ENCODE assay signal across 8 mouse cellular contexts in the genomic region with DNA sequence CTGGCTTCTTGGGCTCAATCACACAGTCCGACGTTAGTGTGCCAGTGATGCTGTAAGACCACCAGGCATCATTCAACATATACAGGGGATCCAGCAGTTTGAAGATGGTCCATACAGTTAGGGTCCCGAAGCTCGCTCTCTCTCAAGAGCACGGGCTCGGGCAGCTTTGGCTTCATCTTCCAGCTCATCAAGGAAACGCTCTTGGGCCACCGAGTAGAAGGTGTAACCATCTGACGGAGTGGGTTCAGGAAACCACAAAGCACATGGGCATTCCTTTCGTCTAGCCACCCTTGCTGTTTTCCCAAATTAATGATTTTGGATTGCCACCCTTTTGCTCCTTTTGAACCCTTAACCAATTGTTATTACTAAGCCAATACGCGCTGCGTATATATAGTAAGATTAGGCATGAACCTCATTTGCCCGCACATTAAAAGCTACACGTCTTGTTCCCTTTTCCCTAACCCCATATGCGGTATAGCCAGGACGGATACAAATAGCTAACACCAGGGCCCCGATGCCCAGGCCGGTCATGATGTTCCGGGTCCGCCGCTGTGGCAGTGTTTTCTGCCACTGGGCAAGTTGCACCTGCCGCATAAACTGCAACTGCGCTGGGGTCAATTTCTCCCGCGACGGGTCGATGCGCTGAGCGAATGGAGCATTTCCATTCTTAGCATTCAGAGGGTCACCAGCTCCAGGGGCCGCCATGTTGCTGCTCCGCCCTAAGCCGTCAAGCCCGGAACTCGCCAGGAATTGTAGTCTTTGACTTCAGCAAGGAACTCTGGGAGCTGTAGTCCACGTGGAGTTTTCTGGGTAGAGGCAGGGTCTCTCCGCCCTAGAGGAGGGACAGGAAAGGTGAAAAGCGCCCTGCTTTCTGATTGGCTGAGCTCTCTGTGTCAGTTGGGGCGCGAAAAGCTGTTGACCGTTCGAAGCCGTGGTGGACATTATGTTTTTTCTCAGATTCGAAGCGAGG. TPM values are rescaled to one million over a fixed set of nuclear protein-coding genes. Genes with fewer than 3 reads are reported as not detected.
DNase-seq lines count a peak whose midpoint lies in the region; ATAC-seq and TF ChIP-seq lines count a peak whose summit lies in the region.

A gene (plus strand): TSS at position 790 of the 970 bp plus-strand sequence.
A gene (minus strand): TSS at position 892 of the 970 bp plus-strand sequence.

- DNase-seq in CD4-positive helper T cell, adult 2 months (ENCODE audit: low read depth, low spot score): peak; percentile 88
- DNase-seq in brain, adult 2 months (ENCODE audit: low read depth, low spot score): peak; percentile 98
- peak; percentile 97 for DNase-seq in heart, embryonic 10.5 days (ENCODE audit: low spot score)
- peak; percentile 96 for DNase-seq in limb, embryonic 14.5 days (ENCODE audit: low spot score)
- DNase-seq in spleen, postnatal 10 days (ENCODE audit: low spot score in 2 of 2): peak; percentile 73 to 85

- no peaks in the 10 kb centered on the region for H3K9me3 ChIP-seq in heart, embryonic 10.5 days
- no peaks in the 10 kb centered on the region for H3K9me3 ChIP-seq in kidney, embryonic 14.5 days (ENCODE audit: control insufficient read depth, low read length)
- H3K9me3 ChIP-seq in limb, embryonic 14.5 days (ENCODE audit: control insufficient read depth, low read length): no peaks in the 10 kb centered on the region
- H3K9me3 ChIP-seq in midbrain, embryonic 16.5 days (replicated peaks; ENCODE audit: control insufficient read depth, low read length, poor library complexity, severe bottlenecking): no peaks in the 10 kb centered on the region

- no peak for TF ChIP-seq CTCF in embryonic fibroblast, embryonic 13.5 days (IDR thresholded peaks at IDR 0.05; ENCODE audit: borderline replicate concordance, insufficient read depth, low read length)

- peaks cover 25% of the 10 kb centered on the region for H3K27me3 ChIP-seq in heart, embryonic 10.5 days (ENCODE audit: insufficient read depth, poor library complexity, severe bottlenecking)
- no peaks in the 10 kb centered on the region for H3K27me3 ChIP-seq in kidney, embryonic 14.5 days (ENCODE audit: control insufficient read depth, insufficient read depth, low read length)
- H3K27me3 ChIP-seq in limb, embryonic 14.5 days (ENCODE audit: control insufficient read depth, insufficient read depth, low read length): no peaks in the 10 kb centered on the region
- H3K27me3 ChIP-seq in midbrain, embryonic 16.5 days (ENCODE audit: control insufficient read depth, insufficient read depth, low read depth, low read length): no peaks in the 10 kb centered on the region

- peak within 1 kb of the TSS; percentile 52 for H3K9ac ChIP-seq in kidney, embryonic 14.5 days (ENCODE audit: low read depth, low read length)
- peak within 1 kb of the TSS; percentile 66 for H3K9ac ChIP-seq in limb, embryonic 14.5 days (ENCODE audit: low read depth, low read length, severe bottlenecking)
- H3K9ac ChIP-seq in midbrain, embryonic 16.5 days (ENCODE audit: low read depth, low read length): peak within 1 kb of the TSS; percentile 81

- ATAC-seq in kidney, embryonic 14.5 days (ENCODE audit: low FRiP score, low TSS enrichment): peak; percentile 88
- peak; percentile 97 for ATAC-seq in limb, embryonic 14.5 days (ENCODE audit: low FRiP score, low read depth)
- peak; percentile 98 for ATAC-seq in midbrain, embryonic 16.5 days

- peak within 1 kb of the TSS; percentile 73 for H3K4me3 ChIP-seq in embryonic fibroblast, embryonic 13.5 days (ENCODE audit: insufficient read depth, low read length)
- peak within 1 kb of the TSS; percentile 82 for H3K4me3 ChIP-seq in heart, embryonic 10.5 days
- H3K4me3 ChIP-seq in kidney, embryonic 14.5 days (ENCODE audit: low read length): peak within 1 kb of the TSS; percentile 50
- H3K4me3 ChIP-seq in limb, embryonic 14.5 days (replicated peaks; ENCODE audit: low read length): peak within 1 kb of the TSS; percentile 67
- peak within 1 kb of the TSS; percentile 74 for H3K4me3 ChIP-seq in midbrain, embryonic 16.5 days (ENCODE audit: low read depth, low read length)

- peaks cover 22% of the 10 kb centered on the region for H3K36me3 ChIP-seq in heart, embryonic 10.5 days
- H3K36me3 ChIP-seq in kidney, embryonic 14.5 days (ENCODE audit: control insufficient read depth, insufficient read depth, low read length): peaks cover 5% of the 10 kb centered on the region; the same call in 1 of the 2 replicates
- 0 out of 2 replicates have a peak, but pooled peaks cover 8% of the 10 kb centered on the region for H3K36me3 ChIP-seq in limb, embryonic 14.5 days (ENCODE audit: control insufficient read depth, insufficient read depth, low read length)
- no peaks in the 10 kb centered on the region for H3K36me3 ChIP-seq in midbrain, embryonic 16.5 days (ENCODE audit: control insufficient read depth, insufficient read depth, low read length)

- peak; percentile 88 for TF ChIP-seq POLR2A in embryonic fibroblast, embryonic 13.5 days (IDR thresholded peaks at IDR 0.05; ENCODE audit: low read depth, low read length)
- TF ChIP-seq POLR2A in limb, embryonic 14.5 days (IDR thresholded peaks at IDR 0.05; ENCODE audit: borderline replicate concordance, extremely low read depth, insufficient read depth, insufficient read length): no peak; the same call in 1 of the 2 replicates

- peaks cover 5% of the 10 kb centered on the region; the same call in 1 of the 2 replicates for H3K4me1 ChIP-seq in embryonic fibroblast, embryonic 13.5 days (ENCODE audit: control insufficient read depth, insufficient read depth, low read length)
- peaks cover 41% of the 10 kb centered on the region for H3K4me1 ChIP-seq in heart, embryonic 10.5 days
- peaks cover 44% of the 10 kb centered on the region for H3K4me1 ChIP-seq in kidney, embryonic 14.5 days (ENCODE audit: control insufficient read depth, insufficient read depth, low read length)
- H3K4me1 ChIP-seq in limb, embryonic 14.5 days (ENCODE audit: control insufficient read depth, insufficient read depth, low read length): peaks cover 18% of the 10 kb centered on the region
- peaks cover 20% of the 10 kb centered on the region for H3K4me1 ChIP-seq in midbrain, embryonic 16.5 days (ENCODE audit: control insufficient read depth, insufficient read depth, low read length)

- WGBS in heart, embryonic 10.5 days: 10% methylated on average over 45 of the region's 45 CpGs
- 7% methylated on average over 45 of the region's 45 CpGs for WGBS in kidney, embryonic 14.5 days
- 8% methylated on average over 45 of the region's 45 CpGs for WGBS in limb, embryonic 14.5 days
- 10% methylated on average over 45 of the region's 45 CpGs for WGBS in midbrain, embryonic 16.5 days

- H3K4me2 ChIP-seq in kidney, embryonic 14.5 days (replicated peaks; ENCODE audit: low read depth, low read length): peak within 1 kb of the TSS; percentile 84
- peak within 1 kb of the TSS; percentile 60 for H3K4me2 ChIP-seq in limb, embryonic 14.5 days (replicated peaks; ENCODE audit: low read depth, low read length, severe bottlenecking)
- peak within 1 kb of the TSS; percentile 72 for H3K4me2 ChIP-seq in midbrain, embryonic 16.5 days (ENCODE audit: low read length)

- peak within 1 kb of the TSS; percentile 58 for H3K27ac ChIP-seq in embryonic fibroblast, embryonic 13.5 days (ENCODE audit: insufficient read depth, low read length)
- peak within 1 kb of the TSS; percentile 90 for H3K27ac ChIP-seq in heart, embryonic 10.5 days
- peak within 1 kb of the TSS; percentile 63 for H3K27ac ChIP-seq in kidney, embryonic 14.5 days (ENCODE audit: low read depth, low read length)
- no peak within 1 kb of the TSS for H3K27ac ChIP-seq in limb, embryonic 14.5 days (replicated peaks; ENCODE audit: low read depth, low read length)
- peak within 1 kb of the TSS; percentile 74 for H3K27ac ChIP-seq in midbrain, embryonic 16.5 days (ENCODE audit: low read length)

RNA-seq across cellular contexts. Expression of the first gene that starts in this region (rescaled TPM):
- polyA plus RNA-seq in embryonic fibroblast, embryonic 13.5 days (2011; ENCODE audit: insufficient read length, low read depth, missing spikeins): 0.87 and 1.0 TPM in 2 replicates
- polyA plus RNA-seq in heart, embryonic 10.5 days (2016; fragmentation: Nextera tagmentation; extraction: Ambion mirVana): 0.79 and 1.6 TPM in 2 replicates
- 1.2 and 1.7 TPM in 2 replicates for polyA plus RNA-seq in kidney, embryonic 14.5 days (2014; fragmentation: Nextera tagmentation; extraction: Ambion mirVana)
- polyA plus RNA-seq in limb, embryonic 14.5 days (2012; rRNA removed): 1.1 and 1.6 TPM in 2 replicates
- 0.61 and 0.93 TPM in 2 replicates for polyA plus RNA-seq in limb, embryonic 14.5 days (2014; fragmentation: Nextera tagmentation; extraction: Ambion mirVana)
- 0.71 and 0.80 TPM in 2 replicates for polyA plus RNA-seq in midbrain, embryonic 16.5 days (2015; fragmentation: Nextera tagmentation; extraction: Ambion mirVana)

RNA-seq across cellular contexts. Expression of the second gene that starts in this region (rescaled TPM):
- 77.1 and 78.8 TPM in 2 replicates for polyA plus RNA-seq in embryonic fibroblast, embryonic 13.5 days (2011; ENCODE audit: insufficient read length, low read depth, missing spikeins)
- polyA plus RNA-seq in heart, embryonic 10.5 days (2016; fragmentation: Nextera tagmentation; extraction: Ambion mirVana): 189 and 198 TPM in 2 replicates
- polyA plus RNA-seq in kidney, embryonic 14.5 days (2014; fragmentation: Nextera tagmentation; extraction: Ambion mirVana): 204 and 207 TPM in 2 replicates
- polyA plus RNA-seq in limb, embryonic 14.5 days (2012; rRNA removed): 110 and 183 TPM in 2 replicates
- polyA plus RNA-seq in limb, embryonic 14.5 days (2014; fragmentation: Nextera tagmentation; extraction: Ambion mirVana): 182 and 187 TPM in 2 replicates
- polyA plus RNA-seq in midbrain, embryonic 16.5 days (2015; fragmentation: Nextera tagmentation; extraction: Ambion mirVana): 208 and 224 TPM in 2 replicates
